Mouse (Mus musculus) CH12.LX (cell line): Measurements from ENCODE around the gene Trim60. TPM values are rescaled to one million over a fixed set of nuclear protein-coding genes. Genes with fewer than 3 reads are reported as not detected.

Experiments used
- DNase-seq: peaks from one replicate; pipeline ENCODE4 v3.0.0-alpha.2; 2013; ENCODE audit errors: extremely low read depth
- H3K27ac ChIP-seq: 2 replicates; pipeline ENCODE4 v1.5.1; 2012; ENCODE audit warnings: low read depth, mild to moderate bottlenecking, control low read depth, moderate library complexity; ENCODE audit not compliant: insufficient read depth
- H3K27me3 ChIP-seq: replicated peaks from 2 replicates; pipeline ENCODE3; 2012; ENCODE audit warnings: inconsistent platforms
- H3K36me3 ChIP-seq, 2 experiments: replicated peaks in 1 of 2; 2 replicates each; pipeline versions ENCODE3 to v1.6.1; 2012; ENCODE audit warnings: inconsistent platforms in 1 of 2, low read length in 1 of 2, mild to moderate bottlenecking in 1 of 2, mixed read lengths in 1 of 2, moderate library complexity in 1 of 2; ENCODE audit not compliant: control insufficient read depth in 1 of 2, insufficient read depth in 1 of 2
- H3K4me1 ChIP-seq, 2 experiments: 2 replicates each; pipeline ENCODE4 v1.6.1; 2012; ENCODE audit warnings: inconsistent platforms in 1 of 2, moderate library complexity in 1 of 2; ENCODE audit not compliant: insufficient read depth in 2 of 2, control insufficient read depth in 1 of 2
- H3K4me2 ChIP-seq: 2 replicates; pipeline ENCODE4 v1.6.1; 2012; ENCODE audit warnings: low read depth, mild to moderate bottlenecking, control low read depth; ENCODE audit not compliant: poor library complexity, insufficient read depth, severe bottlenecking
- H3K4me3 ChIP-seq, 3 experiments: fragments of 150-350 bp in 1 of 3; sonication (generic) in 1 of 3; replicated peaks in 1 of 3; 2 replicates each; pipeline versions ENCODE3 to v1.5.1; 2011 to 2012; ENCODE audit warnings: low read depth in 2 of 3, low read length in 2 of 3, mild to moderate bottlenecking in 2 of 3, moderate library complexity in 2 of 3, control low read depth in 1 of 3, improper control_type of control experiment in 1 of 3, inconsistent platforms in 1 of 3, mixed read lengths in 1 of 3; ENCODE audit not compliant: poor library complexity in 1 of 3
- H3K79me2 ChIP-seq: replicated peaks from 2 replicates; pipeline ENCODE4 v1.6.1; 2012; ENCODE audit warnings: mild to moderate bottlenecking, moderate library complexity; ENCODE audit not compliant: control insufficient read depth, poor library complexity, insufficient read depth, severe bottlenecking; ENCODE audit errors: extremely low read depth
- H3K9ac ChIP-seq: 2 replicates; pipeline ENCODE4 v1.6.1; 2012; ENCODE audit warnings: low read depth, mild to moderate bottlenecking, control low read depth, moderate library complexity; ENCODE audit not compliant: insufficient read depth
- H3K9me3 ChIP-seq: replicated peaks from 2 replicates; pipeline ENCODE3; 2012; ENCODE audit warnings: low read length, inconsistent platforms, mixed read lengths
- CTCF ChIP-seq, 2 experiments: IDR thresholded peaks in 1 of 2; conservative IDR thresholded peaks in 1 of 2; 2 replicates each; pipeline ENCODE4 v1.5.1; 2011 to 2012; ENCODE audit warnings: low read depth in 2 of 2, low read length in 2 of 2, improper control_type of control experiment in 1 of 2, inconsistent platforms in 1 of 2, mild to moderate bottlenecking in 1 of 2, moderate library complexity in 1 of 2
- GABPA ChIP-seq: IDR thresholded peaks from 2 replicates; pipeline ENCODE4 v1.6.1; 2012; ENCODE audit warnings: low read depth, low read length, improper control_type of control experiment, inconsistent platforms; ENCODE audit not compliant: insufficient replicate concordance
- IRF4 ChIP-seq: IDR thresholded peaks from 2 replicates; pipeline ENCODE4 v1.6.1; 2014; ENCODE audit warnings: low read depth, mild to moderate bottlenecking, inconsistent platforms, low read length, improper control_type of control experiment
- JUN ChIP-seq: IDR thresholded peaks from 2 replicates; pipeline ENCODE4 v1.6.1; 2011; ENCODE audit warnings: low read depth, mild to moderate bottlenecking, low read length, improper control_type of control experiment, moderate library complexity; ENCODE audit not compliant: insufficient read depth
- MAFK ChIP-seq: IDR thresholded peaks from 2 replicates; pipeline ENCODE4 v1.6.1; 2011; ENCODE audit warnings: low read length, improper control_type of control experiment; ENCODE audit not compliant: insufficient replicate concordance
- MAZ ChIP-seq: IDR thresholded peaks from 2 replicates; pipeline ENCODE4 v1.6.1; 2012; ENCODE audit warnings: low read depth, mild to moderate bottlenecking, inconsistent platforms, low read length, improper control_type of control experiment, moderate library complexity
- MEF2A ChIP-seq: IDR thresholded peaks from 2 replicates; pipeline ENCODE4 v1.6.1; 2014; ENCODE audit warnings: low read depth, mild to moderate bottlenecking, inconsistent platforms, low read length, improper control_type of control experiment, borderline replicate concordance
- MXI1 ChIP-seq: IDR thresholded peaks from 2 replicates; pipeline ENCODE4 v1.6.1; 2011; ENCODE audit warnings: mild to moderate bottlenecking, low read depth, low read length, improper control_type of control experiment
- MYC ChIP-seq: IDR thresholded peaks from 2 replicates; pipeline ENCODE4 v1.6.1; 2011; ENCODE audit warnings: low read depth, mild to moderate bottlenecking, improper control_type of control experiment, low read length
- NELFE ChIP-seq: IDR thresholded peaks from 2 replicates; pipeline ENCODE4 v1.6.1; 2011; ENCODE audit warnings: low read depth, low read length, improper control_type of control experiment
- UBTF ChIP-seq: IDR thresholded peaks from 2 replicates; pipeline ENCODE4 v1.6.1; 2012; ENCODE audit warnings: low read depth, mild to moderate bottlenecking, inconsistent platforms, low read length, improper control_type of control experiment, moderate library complexity
- USF2 ChIP-seq: conservative IDR thresholded peaks from 2 replicates; pipeline ENCODE4 v1.6.1; 2011; ENCODE audit warnings: low read depth, low read length, improper control_type of control experiment
- dilution Hi-C: fragments of 300-500 bp; cut with MboI; formaldehyde crosslinking; loops from 2 replicates; pipeline ENCODE4 v1.14.3; 2020; ENCODE audit warnings: low sequenced_read_pairs; ENCODE audit not compliant: extremely low pct_unique_long_range_greater_than_20kb, extremely low pct_ligation_motif_present
- in situ Hi-C: fragments of 300-500 bp; cut with MboI; formaldehyde crosslinking; loops from 3 replicates; pipeline ENCODE4 v1.14.3; 2019; ENCODE audit warnings: low sequenced_read_pairs, low pct_ligation_motif_present, low pct_unique_long_range_greater_than_20kb, mixed read lengths
- polyA plus RNA-seq: library from polyadenylated mRNA; unstranded; fragments of >175 nt; gene quantifications from 2 replicates; pipeline ENCODE4 v1.2.1, GENCODE M21; 2012; ENCODE audit warnings: low read depth; ENCODE audit not compliant: insufficient read length
- total RNA-seq, 2 experiments: library from RNA; depleted of rRNA; stranded (reverse); fragments of 300-350 nt in 1 of 2; fragments of >200 nt in 1 of 2; gene quantifications; 2 replicates each; pipeline ENCODE4 v1.2.3; 2012 to 2014

The Trim60 gene
- total RNA-seq (2012; rRNA removed) (not detected in 2 replicates), total RNA-seq (2014; rRNA removed) (not detected in 2 replicates), polyA plus RNA-seq (not detected in 2 replicates)

GRCm38 (mm10) chr8:65018423-65018822, at the start of gene Trim60, which contains the start of gene Trim61:
Trim60 (minus strand) TSS chr8:65018584.
Trim61 (minus strand) TSS chr8:65018523.
- H3K36me3 ChIP-seq, result no peaks in the 10 kb centered on the region
- no peak within 1 kb of the TSS for H3K4me3 ChIP-seq
- peaks cover 2% of the 10 kb centered on the region for H3K9me3 ChIP-seq
- H3K4me2 ChIP-seq, result no peak within 1 kb of the TSS
- H3K79me2 ChIP-seq, result no peaks in the 10 kb centered on the region
- no peaks in the 10 kb centered on the region for H3K27me3 ChIP-seq
- in situ Hi-C loops (no loop called here), dilution Hi-C loops (no loop called here)
- no peak within 1 kb of the TSS for H3K9ac ChIP-seq
- no peak for DNase-seq
- no peak for TF ChIP-seq MAZ
- TF ChIP-seq MYC, result no peak
- no peak for TF ChIP-seq MEF2A
- TF ChIP-seq JUN, result no peak
- no peak for TF ChIP-seq USF2
- no peak for TF ChIP-seq CTCF (conservative IDR thresholded peaks at IDR 0.05 in 1 of 2, IDR thresholded peaks at IDR 0.05 in 1 of 2; ENCODE audit: low read depth in 2 of 2, low read length in 2 of 2)
- no peak for TF ChIP-seq MXI1
- no peak for TF ChIP-seq IRF4
- no peak for TF ChIP-seq GABPA
- no peak for TF ChIP-seq NELFE
- no peak for TF ChIP-seq UBTF
- H3K4me1 ChIP-seq, result peaks cover 0 to 5% of the 10 kb centered on the region in 2 experiments; a peak in 1 of 4 replicates
- H3K27ac ChIP-seq, result no peak within 1 kb of the TSS

- in situ Hi-C loops, result no loop called here
- Histone ChIP-seq H3K4me2 (no peak overlapping the region), H3K9me3 (no peaks in the 10 kb centered on the region), H3K36me3 (no peaks in the 10 kb centered on the region), H3K27ac (no peak overlapping the region), H3K4me1 (peaks cover 0 to 8% of the 10 kb centered on the region in 2 experiments; a peak in 1 of 4 replicates), H3K79me2 (no peaks in the 10 kb centered on the region), H3K4me3 (no peak overlapping the region), H3K9ac (no peak overlapping the region), H3K27me3 (no peaks in the 10 kb centered on the region)
- TF ChIP-seq MAFK (0 out of 2 replicates have a peak, but pooled peaks have one; percentile 35), CTCF (conservative IDR thresholded peaks at IDR 0.05 in 1 of 2, IDR thresholded peaks at IDR 0.05 in 1 of 2; ENCODE audit: low read depth in 2 of 2, low read length in 2 of 2) (no peak)
- no peak for DNase-seq
- dilution Hi-C loops, result no loop called here
Observed at GRCm38 (mm10) chr8:65067694-65068472, 49.5 kb upstream of the Trim60 start.
